Mouse (Mus musculus) testis, adult 2 months (tissue): ENCODE measurements around the gene Tns4. TPM values are rescaled to one million over a fixed set of nuclear protein-coding genes. Genes with fewer than 3 reads are reported as not detected.

ENCODE experiments used
- H3K27ac ChIP-seq: fragments of 200-500 bp; 2 replicates; pipeline ENCODE4 v1.5.1; 2012; ENCODE audit warnings: low read depth, low read length; ENCODE audit not compliant: control insufficient read depth, insufficient read depth
- H3K27me3 ChIP-seq: fragments of 200-500 bp; 2 replicates; pipeline ENCODE4 v1.6.1; 2012; ENCODE audit warnings: mild to moderate bottlenecking, low read length, moderate library complexity; ENCODE audit not compliant: control insufficient read depth, insufficient read depth
- H3K36me3 ChIP-seq: fragments of 200-500 bp; 2 replicates; pipeline ENCODE4 v1.6.1; 2012; ENCODE audit warnings: mild to moderate bottlenecking, low read length; ENCODE audit not compliant: control insufficient read depth, insufficient read depth
- H3K4me1 ChIP-seq: fragments of 200-500 bp; 2 replicates; pipeline ENCODE4 v1.6.1; 2012; ENCODE audit warnings: low read length; ENCODE audit not compliant: control insufficient read depth, insufficient read depth
- H3K4me3 ChIP-seq: fragments of 200-500 bp; 2 replicates; pipeline ENCODE4 v1.5.1; 2012; ENCODE audit warnings: low read depth, mild to moderate bottlenecking, low read length, moderate library complexity, mixed read lengths; ENCODE audit not compliant: control insufficient read depth
- CTCF ChIP-seq: fragments of 200-500 bp; IDR thresholded peaks from 2 replicates; pipeline ENCODE4 v1.5.1; 2012; ENCODE audit warnings: low read depth, mild to moderate bottlenecking, inconsistent platforms, low read length, moderate library complexity; ENCODE audit not compliant: control insufficient read depth, insufficient read depth, insufficient replicate concordance
- POLR2A ChIP-seq: fragments of 200-500 bp; IDR thresholded peaks from 2 replicates; pipeline ENCODE4 v1.6.1; 2012; ENCODE audit warnings: low read depth, mild to moderate bottlenecking, inconsistent platforms, low read length, moderate library complexity; ENCODE audit not compliant: control insufficient read depth
- polyA plus RNA-seq: library from polyadenylated mRNA; depleted of rRNA; stranded (reverse); fragments of >200 nt; gene quantifications from 2 replicates; pipeline ENCODE4 v1.2.3, GENCODE M21; 2012; rRNA removed

Tns4 gene
- 2.0 and 3.3 TPM in 2 replicates for polyA plus RNA-seq

DNA sequence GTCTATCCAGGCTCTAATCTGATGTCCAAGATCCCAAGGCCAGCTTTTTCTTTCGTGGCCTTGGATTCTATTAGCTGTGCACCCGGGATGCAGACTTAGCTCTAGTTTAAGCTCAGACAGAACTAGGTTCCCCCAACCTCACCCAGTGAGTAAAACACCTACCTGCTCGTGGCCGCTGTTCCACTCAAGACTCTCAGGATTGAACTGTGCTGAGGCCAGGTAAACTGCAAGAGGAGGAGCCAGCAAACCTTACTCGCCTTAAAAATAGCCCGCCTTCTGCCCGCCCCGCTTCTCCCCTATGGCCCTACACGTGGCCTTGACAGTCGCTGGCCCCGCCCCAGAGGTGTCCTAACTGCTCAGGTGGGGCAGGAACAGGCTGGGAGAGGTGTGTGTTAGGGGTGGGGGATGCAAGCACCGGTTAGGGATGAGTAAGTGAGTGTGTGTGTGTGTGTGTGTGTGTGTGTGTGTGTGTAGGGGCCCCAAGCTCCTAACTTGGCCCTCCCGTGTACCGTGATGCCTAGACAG, at the start of gene Tns4:
Gene Tns4, minus strand, starts transcription at position 230 of the 525 bp plus-strand sequence.
- H3K4me3 ChIP-seq, result no peak within 1 kb of the TSS
- no peak within 1 kb of the TSS for H3K27ac ChIP-seq
- no peaks in the 10 kb centered on the region for H3K4me1 ChIP-seq
- no peaks in the 10 kb centered on the region for H3K27me3 ChIP-seq
- no peak for TF ChIP-seq POLR2A
- no peak for TF ChIP-seq CTCF
- no peaks in the 10 kb centered on the region for H3K36me3 ChIP-seq

DNA sequence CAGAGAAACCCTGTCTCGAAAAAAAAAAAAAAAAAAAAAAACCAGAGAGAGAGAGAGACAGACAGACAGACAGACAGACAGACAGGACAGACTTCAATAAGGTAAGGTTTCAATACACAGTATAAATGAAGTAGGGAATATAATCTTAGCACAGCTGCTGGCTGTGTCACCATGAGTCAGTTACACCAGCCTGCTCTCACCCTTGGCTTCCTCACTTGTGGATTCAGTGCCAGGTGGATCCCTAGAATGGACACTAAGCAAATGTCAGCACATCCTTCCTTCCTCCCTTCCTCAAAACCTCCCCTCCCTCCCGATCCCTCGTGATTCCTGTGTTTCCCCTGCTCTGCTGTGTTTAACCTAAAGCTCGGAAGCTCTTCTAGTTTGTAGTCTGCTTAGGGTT, 48.3 kb upstream of the Tns4 start:
- H3K27ac ChIP-seq, result no peak overlapping the region
- TF ChIP-seq POLR2A (no peak), CTCF (no peak)
- H3K27me3 ChIP-seq, result no peaks in the 10 kb centered on the region
- no peak overlapping the region for H3K4me3 ChIP-seq
- H3K4me1 ChIP-seq, result peaks cover 2% of the 10 kb centered on the region
- H3K36me3 ChIP-seq, result no peaks in the 10 kb centered on the region

- Histone ChIP-seq H3K4me3 (no peak overlapping the region), H3K27me3 (no peaks in the 10 kb centered on the region), H3K4me1 (peaks cover 6% of the 10 kb centered on the region), H3K36me3 (no peaks in the 10 kb centered on the region), H3K27ac (no peak overlapping the region)
- TF ChIP-seq CTCF, result no peak
- TF ChIP-seq POLR2A, result no peak
Measured at GRCm38 (mm10) chr11:99136961-99137360, 47.9 kb upstream of the Tns4 start.

GRCm38 (mm10) chr11:99136361-99136760, 47.3 kb upstream of the Tns4 start:
- peaks cover 12% of the 10 kb centered on the region for H3K4me1 ChIP-seq
- H3K27me3 ChIP-seq, result no peaks in the 10 kb centered on the region
- TF ChIP-seq CTCF, result no peak
- TF ChIP-seq POLR2A, result no peak
- H3K36me3 ChIP-seq, result no peaks in the 10 kb centered on the region
- H3K27ac ChIP-seq, result no peak overlapping the region
- H3K4me3 ChIP-seq, result no peak overlapping the region

DNA sequence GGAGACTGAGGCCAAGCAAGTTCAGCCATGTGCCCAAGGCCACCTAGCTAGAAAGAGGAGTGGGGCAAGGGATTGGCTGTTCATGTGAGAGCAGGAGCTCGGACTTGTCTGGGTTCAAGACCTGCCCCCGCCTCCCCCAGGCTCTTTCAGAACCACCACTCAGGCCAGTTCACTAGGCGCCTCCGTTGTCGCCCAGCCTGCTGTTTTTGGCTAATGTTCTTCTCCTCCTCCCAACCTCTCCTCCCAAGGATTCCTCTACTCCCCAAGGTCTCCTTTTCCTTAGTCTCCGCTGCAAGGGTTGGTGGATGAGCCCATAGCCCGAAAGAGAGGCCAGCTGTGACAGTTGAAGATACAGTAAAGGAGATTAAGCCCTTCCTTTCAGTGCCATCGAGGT, 45.9 kb upstream of the Tns4 start:
- Histone ChIP-seq H3K4me1 (peaks cover 13% of the 10 kb centered on the region), H3K27me3 (no peaks in the 10 kb centered on the region), H3K4me3 (no peak overlapping the region), H3K36me3 (no peaks in the 10 kb centered on the region), H3K27ac (peak overlapping the region; percentile 71)
- no peak for TF ChIP-seq POLR2A
- no peak for TF ChIP-seq CTCF

GRCm38 (mm10) chr11:99134266-99135046, 45.4 kb upstream of the Tns4 start:
- Histone ChIP-seq H3K27ac (peak overlapping the region; percentile 40), H3K36me3 (no peaks in the 10 kb centered on the region), H3K27me3 (no peaks in the 10 kb centered on the region), H3K4me1 (peaks cover 15% of the 10 kb centered on the region), H3K4me3 (no peak overlapping the region)
- TF ChIP-seq CTCF (no peak), POLR2A (no peak)

DNA sequence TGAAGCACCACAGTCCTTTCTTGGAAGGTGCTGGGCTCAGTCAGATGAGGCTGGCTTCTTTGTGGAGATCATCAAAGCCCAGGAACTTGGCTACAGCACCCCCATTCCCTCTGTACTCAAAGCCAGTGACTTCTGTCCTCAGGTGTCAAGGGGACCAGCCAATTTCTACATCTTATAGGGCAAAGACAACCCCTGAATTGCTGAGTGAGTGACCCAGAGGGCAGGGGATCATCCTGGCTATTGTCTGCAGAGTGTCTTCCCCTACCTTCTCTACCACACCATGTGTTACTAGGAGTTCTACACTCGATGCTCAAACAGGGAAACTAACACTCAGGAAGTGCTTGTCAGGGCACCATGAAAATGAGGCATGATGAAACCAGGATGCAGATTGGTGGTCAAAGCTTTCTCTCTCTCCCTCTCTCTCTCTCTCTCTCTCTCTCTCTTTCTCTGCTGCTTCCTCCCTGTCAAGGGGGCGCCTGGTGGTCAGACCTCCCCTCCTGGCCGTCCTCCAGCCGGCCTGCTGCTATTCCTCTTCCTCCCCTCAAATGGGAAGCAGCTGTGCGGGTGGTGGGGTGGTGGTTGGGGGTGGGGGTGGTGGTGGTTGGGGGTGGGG, 44.3 kb upstream of the Tns4 start:
- Histone ChIP-seq H3K4me3 (no peak overlapping the region), H3K27me3 (no peaks in the 10 kb centered on the region), H3K27ac (no peak overlapping the region), H3K36me3 (no peaks in the 10 kb centered on the region), H3K4me1 (peaks cover 15% of the 10 kb centered on the region)
- TF ChIP-seq CTCF, result no peak
- TF ChIP-seq POLR2A, result no peak
